Mouse (Mus musculus) adrenal gland, adult 2 months (tissue): Measurements from ENCODE around the gene H2-Ob. TPM values are rescaled to one million over a fixed set of nuclear protein-coding genes. Genes with fewer than 3 reads are reported as not detected.

Experiments
- DNase-seq: peaks from one replicate; pipeline ENCODE4 v3.0.0; 2021
- polyA plus RNA-seq: library from polyadenylated mRNA; depleted of rRNA; stranded (reverse); fragments of >200 nt; gene quantifications from 2 replicates; pipeline ENCODE4 v1.2.3, GENCODE M21; 2012
- total RNA-seq, 2 experiments: library from RNA; stranded (reverse); gene quantifications; 2 replicates each; pipeline ENCODE4 v1.2.3; 2021

The H2-Ob gene
- total and polyA plus RNA-seq, 3 experiments: 0.49 to 1.3 (median 0.91) TPM

DNA sequence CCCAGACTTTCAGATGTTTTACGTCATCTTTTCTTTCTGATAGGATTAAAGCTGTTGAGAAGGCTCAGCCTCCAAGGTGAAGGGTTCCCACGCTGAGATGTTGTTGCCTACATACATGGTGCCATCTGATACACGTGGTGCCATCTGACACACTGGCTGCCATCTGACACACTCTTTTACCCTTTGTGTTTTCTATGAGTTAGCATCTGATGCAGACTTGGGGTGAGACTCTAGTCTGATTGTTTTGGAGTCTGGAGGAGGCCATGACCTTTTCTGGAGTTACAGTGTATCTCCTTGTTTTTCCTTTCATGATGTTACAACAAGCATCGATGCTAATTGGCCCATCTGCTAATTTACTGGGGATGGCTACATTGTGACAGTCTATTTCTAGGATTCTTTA, 6.0 kb downstream of the H2-Ob start:
- no peak for DNase-seq

DNA sequence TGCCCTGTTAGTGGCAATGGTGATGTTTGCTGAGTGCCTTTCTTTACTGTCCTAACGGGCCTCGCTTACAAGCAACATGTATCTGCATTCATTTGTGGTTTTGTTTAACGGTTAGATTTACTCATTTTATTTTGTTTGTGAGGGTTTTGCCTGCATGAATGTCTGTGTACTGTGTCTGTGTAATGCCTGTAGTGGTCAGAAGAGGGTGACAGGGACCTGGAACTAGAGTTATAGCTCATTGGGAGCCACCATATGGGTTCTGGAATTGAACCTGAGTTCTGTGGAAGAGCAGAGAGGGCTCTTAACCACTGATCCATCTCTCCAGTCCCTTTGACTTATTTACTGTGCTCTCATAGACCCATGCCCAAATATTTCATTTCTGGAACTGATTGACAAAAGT, 8.3 kb downstream of the H2-Ob start:
- no peak for DNase-seq

DNA sequence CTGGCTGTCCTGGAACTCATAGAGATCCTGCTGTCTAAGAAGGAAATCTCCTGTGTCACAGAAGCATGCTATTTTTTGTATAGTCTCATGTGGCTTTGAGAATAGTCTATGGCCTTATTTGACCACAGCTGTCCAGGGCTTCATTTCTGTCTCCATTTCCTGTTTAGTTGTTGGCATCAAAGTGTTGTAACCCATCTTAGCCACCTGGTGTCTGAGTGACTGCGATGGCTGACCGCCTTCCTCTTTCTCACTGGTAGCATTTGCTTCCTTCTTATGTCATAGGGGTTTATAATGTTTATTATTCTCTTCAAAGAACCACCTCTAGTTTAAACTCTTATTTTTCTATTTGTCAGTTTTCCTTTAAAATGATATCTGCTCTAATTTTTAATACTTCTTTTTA, 10.1 kb downstream of the H2-Ob start:
- DNase-seq: no peak

DNA sequence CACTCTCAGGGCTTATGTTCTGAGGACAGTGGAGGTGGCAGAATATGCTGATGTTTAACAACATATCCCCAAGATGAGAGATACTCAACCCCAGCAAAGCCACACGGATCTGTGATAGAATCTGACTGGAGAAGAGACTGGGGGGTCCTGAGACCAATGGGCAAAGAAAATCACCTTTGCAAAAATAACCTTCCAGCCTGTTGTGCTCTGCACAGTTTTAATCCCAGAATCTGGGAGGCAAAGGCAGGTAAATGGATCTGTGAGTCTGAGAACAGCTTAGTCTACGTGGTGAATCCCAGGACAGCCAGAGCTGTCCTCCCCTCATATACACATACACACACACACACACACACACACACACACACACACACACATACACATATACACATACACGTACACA, 10.7 kb downstream of the H2-Ob start:
- DNase-seq: no peak

DNA sequence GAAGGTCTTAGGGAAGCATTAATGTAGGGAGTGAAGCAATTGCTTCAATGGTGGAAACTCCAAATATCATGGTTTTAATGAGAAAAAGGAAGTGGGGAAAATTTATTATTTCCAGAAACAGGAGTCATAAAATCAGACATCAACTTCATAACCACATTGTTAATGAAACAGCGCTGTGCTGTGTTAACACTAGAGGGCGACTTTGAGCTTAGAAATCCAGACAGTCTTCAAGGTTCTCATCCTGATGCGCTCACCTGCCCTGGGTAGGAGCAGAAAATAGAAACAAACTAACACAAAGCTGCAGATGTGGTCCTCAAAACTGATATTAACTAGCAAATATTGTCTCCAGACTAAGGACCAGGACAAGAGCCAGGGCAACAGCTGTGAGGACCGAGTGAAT, 11.2 kb downstream of the H2-Ob start:
- DNase-seq: peak; percentile 30

DNA sequence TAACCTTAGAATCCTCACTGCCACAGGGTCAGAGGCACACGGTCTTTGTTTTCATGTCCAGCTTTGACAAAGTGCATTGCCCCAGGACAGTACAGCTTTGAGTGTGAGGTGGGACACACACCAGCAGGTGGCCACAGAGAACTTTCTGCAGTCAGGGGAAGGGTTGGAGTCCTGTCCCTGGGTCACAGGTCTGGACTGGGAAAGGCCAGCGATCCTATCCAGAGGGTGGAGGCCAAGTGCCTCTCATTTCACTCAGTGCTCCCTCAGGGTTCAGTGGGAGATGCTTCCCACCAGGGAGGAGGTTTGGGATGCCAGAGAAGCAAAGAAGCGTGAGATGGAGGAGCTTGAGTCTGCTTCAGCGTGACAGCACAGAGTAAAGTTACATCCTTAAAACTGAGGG, 13.0 kb downstream of the H2-Ob start:
- no peak for DNase-seq

DNA sequence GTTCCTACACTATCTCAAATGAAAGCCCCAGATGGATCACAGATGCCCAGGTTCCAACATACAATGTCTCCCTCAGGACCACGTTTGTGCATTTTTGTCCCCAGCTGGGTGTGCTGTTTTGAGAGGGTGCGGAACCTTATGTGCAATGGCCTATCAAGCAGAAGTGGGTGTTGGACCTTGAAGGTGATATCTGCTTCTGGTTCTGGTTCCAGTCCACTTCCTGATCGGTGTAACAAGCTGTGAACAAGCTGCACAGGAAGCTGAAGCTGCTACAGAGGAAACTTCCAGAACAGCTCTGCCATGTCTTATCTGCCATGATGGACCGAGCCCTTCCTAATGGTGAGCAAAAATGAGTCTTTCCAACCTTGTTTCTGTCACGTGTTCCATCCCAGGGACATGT, 17.8 kb downstream of the H2-Ob start:
- no peak for DNase-seq

DNA sequence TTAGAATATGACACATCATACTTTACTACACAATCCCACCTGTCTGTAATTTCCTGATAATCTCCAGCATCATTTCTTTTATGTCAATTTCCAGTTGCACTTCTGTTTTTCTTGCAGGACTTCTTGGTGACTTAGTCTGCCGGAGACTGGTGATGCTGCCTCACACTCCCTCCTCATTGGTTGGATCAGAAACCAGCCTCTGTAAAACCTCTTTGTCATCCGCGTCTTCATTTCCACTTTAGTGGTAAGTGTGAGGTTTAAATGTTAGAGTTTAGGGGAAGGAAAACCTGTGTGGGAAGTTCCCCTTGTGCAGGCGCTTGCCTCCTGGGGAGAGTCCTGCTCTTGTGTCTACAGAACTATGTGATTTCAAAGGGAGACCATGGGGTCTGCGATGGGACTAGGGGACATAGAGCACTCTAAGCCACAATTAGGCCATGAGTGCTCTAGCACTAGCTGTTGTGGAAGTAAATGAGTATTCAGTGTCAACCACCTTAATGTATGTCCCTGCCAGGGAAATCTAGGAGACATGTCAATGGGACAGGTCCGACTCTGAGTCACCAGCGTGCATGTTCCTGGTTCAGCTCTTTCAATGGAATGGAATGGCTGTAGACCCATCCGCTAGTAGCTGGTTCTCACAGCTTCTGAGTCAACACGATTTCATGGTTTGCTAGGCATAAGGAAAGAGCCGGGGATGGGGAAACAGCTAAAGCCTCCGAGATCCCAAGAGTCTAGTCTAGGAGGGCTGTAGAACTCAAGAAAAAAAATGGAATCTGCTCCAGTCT, 19.1 kb downstream of the H2-Ob start, which contains the start of gene H2-Ab1:
Gene H2-Ab1 (plus strand): TSS at position 96 of the 782 bp plus-strand sequence.
- DNase-seq: peak; percentile 78

DNA sequence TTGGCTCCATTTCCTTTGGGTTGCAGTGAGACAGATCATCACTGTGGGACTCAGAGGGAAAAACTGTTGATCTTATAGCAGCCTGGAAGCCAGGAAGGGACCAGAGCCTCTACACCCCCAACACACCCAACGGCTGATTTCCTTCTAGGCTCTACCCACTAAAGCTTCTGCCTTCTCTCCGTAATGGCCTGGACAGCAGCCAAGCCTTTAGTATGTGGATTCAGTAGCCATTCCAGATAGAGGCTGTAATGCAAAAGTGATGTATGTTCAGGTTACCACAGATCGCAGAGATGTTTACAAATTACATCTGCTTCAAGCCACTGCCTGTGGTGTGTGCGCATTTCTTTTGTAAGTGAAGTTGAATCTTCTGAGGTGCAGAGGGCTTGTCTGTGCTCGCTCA, 21.8 kb downstream of the H2-Ob start:
- DNase-seq: no peak

DNA sequence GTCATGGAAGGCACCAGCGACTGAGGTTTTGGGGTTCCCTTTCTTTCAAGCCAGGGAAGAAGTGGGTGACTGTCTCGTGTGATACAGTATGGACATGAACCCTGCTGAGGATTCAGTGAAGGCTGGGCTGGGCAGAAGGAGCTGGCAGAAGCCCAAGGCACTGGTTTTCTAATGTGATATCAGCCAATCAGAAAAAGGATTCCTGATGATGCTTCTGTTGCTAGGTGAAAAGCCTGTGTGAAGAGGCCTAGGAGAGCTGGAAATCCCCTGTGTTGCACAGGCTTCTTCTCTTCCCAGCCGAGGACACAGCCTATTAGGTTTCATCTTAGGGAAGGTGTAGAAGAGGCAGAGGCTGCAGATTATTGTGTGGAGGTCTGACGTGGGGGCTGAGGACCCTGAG, 22.8 kb downstream of the H2-Ob start:
- DNase-seq: peak; percentile 71

DNA sequence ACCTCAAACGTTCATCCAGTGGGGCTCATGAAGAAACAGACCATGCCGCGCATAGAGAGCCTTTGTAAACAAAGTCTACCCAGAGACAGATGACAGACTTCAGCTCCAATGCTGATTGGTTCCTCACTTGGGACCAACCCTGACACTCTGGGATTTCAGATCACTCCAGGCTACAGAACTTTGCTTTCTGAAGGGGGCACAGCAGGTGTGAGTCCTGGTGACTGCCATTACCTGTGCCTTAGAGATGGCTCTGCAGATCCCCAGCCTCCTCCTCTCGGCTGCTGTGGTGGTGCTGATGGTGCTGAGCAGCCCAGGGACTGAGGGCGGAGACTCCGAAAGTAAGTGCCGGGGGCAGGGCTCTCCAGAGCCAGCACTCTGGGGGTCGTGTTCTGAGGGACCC, 24.4 kb downstream of the H2-Ob start:
- peak; percentile 67 for DNase-seq

DNA sequence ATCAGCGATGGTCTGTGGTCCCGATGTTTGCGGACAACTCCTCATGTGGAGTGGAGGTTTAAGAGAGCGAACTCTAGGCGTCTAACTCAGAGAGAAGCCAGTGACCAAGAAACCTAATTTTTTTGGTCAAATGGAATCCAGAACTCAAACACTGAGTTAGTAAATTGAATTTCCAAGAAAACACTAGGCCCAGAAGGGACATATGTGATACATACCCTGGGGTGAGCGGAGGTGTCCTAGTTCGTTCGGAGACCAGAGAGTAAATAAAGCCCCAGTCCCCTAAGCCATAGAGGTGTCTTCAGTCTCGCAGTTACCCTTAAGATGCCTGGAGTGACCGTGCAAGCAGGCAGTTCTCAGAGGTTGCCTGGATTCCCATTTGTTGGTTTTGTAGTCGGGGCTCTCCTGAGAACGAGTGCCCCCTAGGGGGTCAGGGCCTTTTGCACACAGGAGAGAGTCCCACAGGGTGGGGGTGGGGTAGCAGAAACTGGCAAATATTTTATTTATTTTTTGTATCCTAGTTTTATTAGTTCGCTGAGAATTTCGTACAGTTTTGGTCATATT, 25.2 kb downstream of the H2-Ob start:
- no peak for DNase-seq

DNA sequence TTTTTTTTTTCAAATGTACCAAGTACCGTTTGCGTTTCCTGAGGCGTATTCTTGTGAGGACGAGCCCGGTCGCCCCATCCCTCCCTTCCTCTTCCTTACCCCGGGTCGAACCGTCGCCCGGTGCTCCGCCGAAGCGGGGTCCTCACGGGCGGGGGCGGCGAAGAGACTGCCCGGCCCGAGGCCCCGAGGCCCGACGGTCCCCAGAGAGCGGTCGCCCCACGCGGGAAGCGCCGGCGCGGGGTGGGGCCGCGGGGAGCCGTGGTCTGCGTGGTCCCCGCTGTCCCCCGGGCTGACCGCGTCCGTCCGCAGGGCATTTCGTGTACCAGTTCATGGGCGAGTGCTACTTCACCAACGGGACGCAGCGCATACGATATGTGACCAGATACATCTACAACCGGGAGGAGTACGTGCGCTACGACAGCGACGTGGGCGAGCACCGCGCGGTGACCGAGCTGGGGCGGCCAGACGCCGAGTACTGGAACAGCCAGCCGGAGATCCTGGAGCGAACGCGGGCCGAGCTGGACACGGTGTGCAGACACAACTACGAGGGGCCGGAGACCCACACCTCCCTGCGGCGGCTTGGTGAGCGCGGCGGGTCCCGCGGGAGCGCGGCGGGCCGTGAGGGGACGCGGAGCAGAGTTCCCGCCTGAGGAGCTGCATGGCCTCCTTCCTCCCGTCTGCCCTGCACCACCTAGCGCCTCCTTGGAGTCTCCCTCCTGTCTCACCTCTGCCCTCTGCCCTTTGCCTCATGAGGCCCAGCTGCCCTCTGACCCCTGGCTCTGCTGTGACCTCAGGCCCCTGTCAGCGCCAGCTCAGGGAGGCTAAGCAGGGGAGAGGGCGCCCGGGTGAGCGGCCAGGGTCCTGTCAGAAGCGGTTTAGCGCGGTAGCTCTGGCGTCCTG, 26.0 kb downstream of the H2-Ob start:
- DNase-seq: no peak

DNA sequence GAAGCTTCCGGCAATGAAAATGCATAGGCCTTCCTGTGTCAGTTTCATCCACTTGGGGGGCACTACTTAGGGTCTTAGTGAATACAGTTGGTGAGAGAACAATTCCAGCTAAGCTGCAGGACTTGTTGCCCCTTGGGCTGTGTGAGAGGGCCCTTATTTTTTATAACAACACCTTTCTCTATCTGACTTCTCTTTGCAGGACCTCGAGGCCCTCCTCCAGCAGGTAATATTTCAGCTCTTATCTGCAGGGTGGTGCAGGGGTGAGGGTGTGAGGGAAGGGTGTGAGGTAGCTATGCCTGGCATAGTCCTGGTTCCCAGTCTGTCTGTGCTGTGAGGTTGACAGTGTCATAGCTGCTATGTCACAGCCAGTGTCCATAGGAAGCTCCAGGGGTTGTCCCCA, 29.6 kb downstream of the H2-Ob start:
- DNase-seq: no peak

DNA sequence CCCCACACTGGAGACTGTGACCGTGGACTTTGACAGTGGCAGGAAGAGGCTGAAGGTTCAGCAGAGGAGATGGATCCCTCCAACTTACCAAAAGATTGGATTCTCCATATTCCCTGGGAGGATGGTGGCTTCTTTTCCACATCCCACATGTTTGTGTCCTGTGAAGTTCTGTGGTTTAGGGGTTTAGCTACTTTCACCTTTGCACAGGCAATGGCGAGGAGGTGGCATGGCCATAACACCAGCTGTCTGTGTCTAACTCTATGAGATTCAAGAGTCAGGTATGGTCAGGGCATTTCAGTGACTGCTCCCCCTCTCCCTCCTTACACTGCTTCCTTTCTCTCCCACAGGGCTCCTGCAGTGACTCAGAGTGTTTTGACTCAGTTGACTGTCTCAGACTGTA, 30.0 kb downstream of the H2-Ob start:
- no peak for DNase-seq

DNA sequence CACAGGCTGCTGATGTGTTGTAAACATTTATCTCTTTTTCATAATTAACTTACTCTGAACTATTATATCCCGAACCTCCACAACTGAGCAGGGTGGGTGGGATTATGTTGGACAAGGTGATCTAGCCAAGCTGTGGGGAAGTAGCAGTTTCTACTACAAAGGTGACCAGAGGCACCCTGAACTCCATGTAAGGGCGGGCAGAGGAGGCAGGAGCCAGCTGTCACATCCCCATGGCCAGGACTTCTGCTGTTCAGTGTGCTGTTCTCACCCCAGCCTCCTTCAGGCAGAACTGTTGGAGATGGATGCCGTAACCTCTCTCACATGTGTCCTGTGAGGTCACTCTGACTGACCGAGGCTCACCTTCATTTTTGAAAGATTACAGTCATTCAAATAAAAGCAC, 31.1 kb downstream of the H2-Ob start:
- no peak for DNase-seq

DNA sequence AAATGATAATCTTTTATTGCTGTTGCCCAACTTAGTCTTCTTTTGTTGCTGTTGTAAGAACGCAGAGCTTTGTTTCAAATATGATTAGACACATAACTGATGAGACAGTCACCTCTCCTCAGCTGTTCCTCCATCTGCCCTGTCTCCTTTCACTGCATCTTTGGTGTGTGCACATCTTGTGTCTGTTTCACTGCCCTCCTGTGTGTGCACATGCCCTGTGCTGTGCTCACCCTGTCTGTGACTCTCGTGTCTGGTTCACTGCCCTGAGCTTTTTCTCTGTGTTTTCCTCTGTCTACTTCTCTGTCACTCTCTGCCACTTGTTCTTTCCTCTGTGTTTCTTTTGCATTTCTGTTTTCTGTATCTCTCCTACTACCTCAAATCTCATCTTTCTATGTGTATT, 31.5 kb downstream of the H2-Ob start:
- DNase-seq: no peak

DNA sequence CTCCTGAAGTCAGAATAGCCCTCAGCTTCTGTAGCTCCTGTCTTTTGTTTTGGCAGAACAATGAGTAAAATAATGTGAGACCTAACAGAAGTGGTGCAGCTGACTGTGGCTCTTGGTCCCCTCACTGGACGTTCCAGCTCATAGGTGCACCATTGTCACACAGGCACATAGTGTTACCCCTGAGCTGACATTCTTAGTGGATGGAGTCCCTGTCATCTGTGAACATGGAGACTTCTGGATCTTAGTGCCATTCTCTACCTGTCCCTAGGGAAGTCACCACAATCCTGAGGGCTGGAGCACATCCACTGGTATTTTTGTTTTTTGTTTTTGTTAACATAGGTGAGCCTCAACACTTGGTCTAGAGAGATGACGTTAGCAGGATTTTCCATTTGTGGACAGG, 32.2 kb downstream of the H2-Ob start:
- DNase-seq: no peak

DNA sequence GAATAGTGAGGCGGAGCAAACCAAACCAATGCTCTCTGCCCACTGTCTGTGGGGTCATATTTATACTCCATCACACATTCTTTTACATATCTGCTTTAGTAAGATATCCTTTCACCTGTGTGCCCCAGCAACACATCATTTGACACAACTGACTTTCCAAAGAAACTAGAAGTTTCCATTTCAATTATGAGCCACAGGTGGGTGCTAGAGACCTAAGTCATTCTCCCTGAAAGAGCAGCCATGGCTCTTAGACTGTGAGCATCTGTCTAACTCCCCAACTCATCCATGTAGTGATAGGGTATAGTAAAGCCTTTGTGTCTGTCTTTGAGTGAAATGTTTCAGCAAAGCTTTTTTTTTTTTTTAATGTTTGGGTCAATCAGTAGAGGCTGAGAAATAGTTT, 33.4 kb downstream of the H2-Ob start:
- no peak for DNase-seq

DNA sequence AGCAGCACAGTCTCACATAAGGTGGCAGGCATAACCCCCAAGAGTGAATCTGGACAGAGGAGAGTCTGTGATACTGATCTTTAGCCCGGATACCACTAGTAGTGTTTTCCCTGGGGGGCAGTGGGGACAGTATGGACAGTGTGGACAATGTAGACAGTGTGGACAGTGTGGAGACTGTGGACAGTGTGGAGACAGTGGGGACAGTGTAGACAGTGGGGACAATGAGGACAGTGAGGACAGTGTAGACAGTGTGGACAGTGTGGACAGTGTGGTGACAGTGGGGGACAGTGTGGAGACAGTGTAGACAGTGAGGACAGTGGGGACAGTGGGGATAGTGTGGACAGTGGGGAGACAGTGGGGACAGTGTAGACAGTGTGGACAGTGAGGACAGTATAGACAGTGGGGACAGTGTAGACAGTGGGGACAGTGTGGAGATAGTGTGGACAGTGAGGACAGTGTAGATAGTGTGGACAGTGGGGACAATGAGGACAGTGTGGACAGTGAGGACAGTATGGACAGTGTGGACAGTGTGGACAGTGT, 41.9 kb downstream of the H2-Ob start:
- DNase-seq: no peak

DNA sequence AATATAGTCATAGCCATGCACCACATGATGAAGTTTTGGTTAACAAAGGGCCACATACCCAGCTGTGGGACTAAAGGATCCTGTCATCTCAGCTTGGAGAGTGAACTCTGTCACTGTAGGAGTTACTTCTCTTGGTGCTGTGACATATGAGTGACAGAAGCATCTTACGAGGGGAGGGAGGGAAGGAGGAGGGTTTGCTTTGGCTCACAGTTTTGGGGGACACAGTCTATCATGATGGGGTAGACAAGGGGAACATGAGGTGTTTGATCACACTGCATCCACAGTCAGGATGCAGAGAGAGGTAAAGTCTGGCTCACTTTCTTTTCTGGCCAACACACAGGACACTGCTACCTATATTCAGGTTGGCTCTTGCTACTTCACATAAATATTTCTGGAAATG, 43.1 kb downstream of the H2-Ob start:
- no peak for DNase-seq

DNA sequence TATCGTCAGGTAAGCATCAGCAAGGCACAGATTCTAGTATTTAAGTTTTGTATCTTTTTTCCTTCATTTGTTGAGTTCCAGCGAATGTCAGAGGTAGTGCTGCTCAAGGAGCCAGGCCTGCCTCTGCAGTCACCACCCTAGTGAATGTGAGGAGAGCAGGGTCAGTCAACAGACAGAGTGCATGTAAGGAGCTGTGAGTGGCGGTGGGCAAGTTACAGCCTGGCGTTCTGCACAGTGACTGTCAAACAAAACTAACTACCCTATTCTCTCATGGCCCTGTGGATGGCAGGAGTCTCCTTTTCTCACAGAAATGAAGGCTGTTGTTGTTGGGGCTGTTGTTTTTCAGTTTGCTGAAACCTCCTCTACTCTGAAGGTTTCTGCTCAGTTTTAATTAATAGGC, 46.7 kb downstream of the H2-Ob start:
- DNase-seq: no peak

DNA sequence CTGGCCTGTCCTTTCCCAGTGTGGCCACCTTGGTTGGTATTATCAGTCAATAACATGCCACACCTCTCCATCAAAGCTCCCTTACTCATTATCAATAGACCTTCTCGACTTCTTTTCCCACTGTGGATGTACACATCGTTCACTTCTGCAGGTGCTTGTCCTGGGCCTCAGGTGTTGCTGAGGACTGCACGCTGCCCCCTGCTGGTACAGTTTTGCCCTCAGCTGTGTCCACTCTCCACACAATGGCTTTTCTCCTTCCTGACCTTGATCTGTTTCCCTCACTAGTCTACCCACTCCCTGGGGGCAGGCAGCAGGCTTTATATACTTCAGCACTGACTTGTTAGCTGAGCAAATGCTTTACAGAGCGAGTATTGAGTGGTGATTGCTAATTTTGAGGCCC, 47.1 kb downstream of the H2-Ob start:
- peak; percentile 39 for DNase-seq
